Mouse (Mus musculus) testis, adult 2 months (tissue): ENCODE results near the gene Zfp566. TPM values are rescaled to one million over a fixed set of nuclear protein-coding genes. Genes with fewer than 3 reads are reported as not detected.
"Not testable (repeated sequence)": the region's sequence is repeated elsewhere in the genome, so short reads cannot be mapped to it uniquely, and the experiment has no call there.

Experiments
- H3K27ac ChIP-seq: fragments of 200-500 bp; 2 replicates; pipeline ENCODE4 v1.5.1; 2012; ENCODE audit warnings: low read depth, low read length; ENCODE audit not compliant: control insufficient read depth, insufficient read depth
- H3K27me3 ChIP-seq: fragments of 200-500 bp; 2 replicates; pipeline ENCODE4 v1.6.1; 2012; ENCODE audit warnings: mild to moderate bottlenecking, low read length, moderate library complexity; ENCODE audit not compliant: control insufficient read depth, insufficient read depth
- H3K36me3 ChIP-seq: fragments of 200-500 bp; 2 replicates; pipeline ENCODE4 v1.6.1; 2012; ENCODE audit warnings: mild to moderate bottlenecking, low read length; ENCODE audit not compliant: control insufficient read depth, insufficient read depth
- H3K4me1 ChIP-seq: fragments of 200-500 bp; 2 replicates; pipeline ENCODE4 v1.6.1; 2012; ENCODE audit warnings: low read length; ENCODE audit not compliant: control insufficient read depth, insufficient read depth
- H3K4me3 ChIP-seq: fragments of 200-500 bp; 2 replicates; pipeline ENCODE4 v1.5.1; 2012; ENCODE audit warnings: low read depth, mild to moderate bottlenecking, low read length, moderate library complexity, mixed read lengths; ENCODE audit not compliant: control insufficient read depth
- CTCF ChIP-seq: fragments of 200-500 bp; IDR thresholded peaks from 2 replicates; pipeline ENCODE4 v1.5.1; 2012; ENCODE audit warnings: low read depth, mild to moderate bottlenecking, inconsistent platforms, low read length, moderate library complexity; ENCODE audit not compliant: control insufficient read depth, insufficient read depth, insufficient replicate concordance
- POLR2A ChIP-seq: fragments of 200-500 bp; IDR thresholded peaks from 2 replicates; pipeline ENCODE4 v1.6.1; 2012; ENCODE audit warnings: low read depth, mild to moderate bottlenecking, inconsistent platforms, low read length, moderate library complexity; ENCODE audit not compliant: control insufficient read depth
- polyA plus RNA-seq: library from polyadenylated mRNA; depleted of rRNA; stranded (reverse); fragments of >200 nt; gene quantifications from 2 replicates; pipeline ENCODE4 v1.2.3, GENCODE M21; 2012; rRNA removed

Gene Zfp566
- polyA plus RNA-seq: 0.43 and 0.76 TPM in 2 replicates

DNA sequence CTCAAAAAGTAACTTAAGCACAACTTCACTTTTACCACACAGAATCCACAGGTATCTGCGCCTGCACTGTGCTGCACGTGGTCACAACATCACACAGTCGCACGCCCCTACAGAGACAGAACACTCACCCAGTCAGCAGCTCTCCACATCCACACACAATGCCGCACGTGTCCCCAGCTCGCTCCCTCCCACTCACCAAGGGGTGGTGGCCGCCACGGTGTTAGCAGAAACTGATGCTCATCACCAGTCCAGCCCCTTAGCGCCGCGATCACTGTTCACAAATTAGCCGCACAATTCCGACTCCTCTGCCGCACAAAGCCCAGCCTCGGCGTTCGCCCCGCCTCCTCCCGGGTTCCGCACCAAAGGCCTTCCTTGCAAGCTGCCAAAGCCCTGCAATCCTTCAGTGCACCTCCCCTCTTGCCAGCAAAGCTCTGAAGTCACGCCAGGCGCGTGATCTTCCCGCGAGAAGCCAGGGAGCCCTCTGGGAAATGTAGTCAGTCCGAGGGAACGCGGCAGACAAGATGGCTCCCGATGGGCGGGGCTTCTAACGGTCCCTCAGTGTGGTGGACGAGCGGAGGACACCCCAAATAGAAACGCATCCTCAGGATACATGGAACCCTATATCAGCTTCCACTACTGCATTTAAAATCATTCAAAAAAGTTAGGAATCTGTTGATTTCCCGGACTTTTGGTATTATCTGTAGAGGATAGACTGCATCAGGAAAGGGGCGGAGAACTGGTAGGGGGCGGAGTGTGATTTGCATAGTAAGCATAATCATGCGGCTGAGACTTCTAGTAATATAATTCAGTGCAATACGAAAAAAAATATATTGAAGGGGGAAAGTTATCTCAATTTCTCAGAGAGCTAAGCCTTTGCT lies at the start of gene Zfp566, which contains the start of gene Gm26920:
Gene Zfp566, minus strand, starts transcription at position 436 of the 878 bp plus-strand sequence.
Gene Gm26920, minus strand, starts transcription at position 319 of the 878 bp plus-strand sequence.
- TF ChIP-seq CTCF: no peak
- peak; percentile 77 for TF ChIP-seq POLR2A
- H3K4me1 ChIP-seq: peaks cover 14% of the 10 kb centered on the region
- peak within 1 kb of the TSS; percentile 98 for H3K4me3 ChIP-seq
- H3K27ac ChIP-seq: peak within 1 kb of the TSS; percentile 90
- no peaks in the 10 kb centered on the region for H3K36me3 ChIP-seq
- H3K27me3 ChIP-seq: no peaks in the 10 kb centered on the region

DNA sequence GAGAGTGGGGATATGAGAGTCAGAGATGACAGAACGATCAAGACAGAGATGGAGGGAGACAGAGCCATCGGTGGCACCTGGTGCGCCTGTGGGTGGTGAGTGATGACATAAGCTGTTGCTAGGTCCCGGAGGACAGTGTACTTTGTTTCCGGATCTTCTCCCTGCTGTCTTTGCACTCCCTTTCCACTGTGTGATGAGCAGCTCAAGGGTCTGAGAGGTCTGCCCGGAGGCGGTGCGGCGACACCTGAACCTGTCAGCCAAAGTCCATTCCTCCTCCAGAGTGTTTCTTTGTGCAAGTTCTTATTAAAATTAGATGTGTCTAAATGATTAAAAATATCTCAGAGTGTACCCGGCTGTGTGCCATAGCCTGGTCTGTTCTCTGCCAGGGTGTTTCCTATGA lies 46.5 kb upstream of the Zfp566 start:
- no peaks in the 10 kb centered on the region for H3K27me3 ChIP-seq

DNA sequence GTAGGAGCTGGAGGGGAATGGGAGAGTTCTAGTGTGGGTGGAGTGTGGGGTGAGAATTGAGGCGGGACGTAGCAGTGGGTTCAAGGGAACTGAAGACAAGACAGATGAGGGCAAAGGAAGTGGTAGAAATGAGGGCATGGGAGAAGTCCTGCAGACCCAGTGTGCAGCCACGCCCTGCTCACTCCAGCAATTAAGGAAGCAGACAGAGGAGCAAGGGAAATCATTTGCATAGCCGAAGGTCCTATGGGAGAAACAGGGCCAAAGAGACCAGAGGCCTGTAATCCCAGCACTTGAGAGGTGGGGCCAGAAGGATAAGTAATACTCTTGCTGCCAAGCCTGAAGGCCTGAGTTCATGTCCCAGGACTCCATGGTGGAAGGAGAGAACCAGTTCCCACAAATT lies 42.1 kb upstream of the Zfp566 start:
- H3K4me3 ChIP-seq: no peak overlapping the region
- no peaks in the 10 kb centered on the region for H3K27me3 ChIP-seq
- no peak for TF ChIP-seq POLR2A
- TF ChIP-seq CTCF: no peak
- no peaks in the 10 kb centered on the region for H3K4me1 ChIP-seq
- peaks cover 2% of the 10 kb centered on the region for H3K36me3 ChIP-seq
- no peak overlapping the region for H3K27ac ChIP-seq

More for the DNA sequence above, 46.5 kb upstream of the Zfp566 start:
- Histone ChIP-seq H3K4me1 (no peaks in the 10 kb centered on the region), H3K27ac (no peak overlapping the region), H3K4me3 (no peak overlapping the region), H3K36me3 (no peaks in the 10 kb centered on the region; the same call in 1 of the 2 replicates)
- no peak for TF ChIP-seq CTCF
- TF ChIP-seq POLR2A: no peak

DNA sequence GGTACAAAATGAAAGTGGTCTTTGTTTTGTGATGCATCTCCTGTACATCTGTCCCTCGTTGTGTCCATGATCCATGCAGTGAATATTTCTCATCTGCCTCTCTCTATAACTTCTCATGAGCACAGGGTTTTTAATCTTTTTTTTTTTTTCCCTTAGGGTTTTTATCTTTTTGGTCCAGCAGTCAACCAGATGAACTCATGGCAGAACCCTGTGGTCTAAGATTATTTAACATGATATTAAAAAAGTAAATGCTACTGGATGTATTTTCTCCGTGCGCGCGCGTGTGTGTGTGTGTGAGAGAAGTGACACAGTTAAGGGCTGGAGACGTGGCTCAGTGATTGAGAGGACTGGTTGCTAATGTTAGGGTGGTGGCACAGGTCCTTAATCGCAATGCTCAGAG lies 39.6 kb upstream of the Zfp566 start:
- Histone ChIP-seq H3K27ac (no peak overlapping the region), H3K4me3 (no peak overlapping the region), H3K27me3 (no peaks in the 10 kb centered on the region), H3K36me3 (peaks cover 2% of the 10 kb centered on the region), H3K4me1 (no peaks in the 10 kb centered on the region)
- no peak for TF ChIP-seq CTCF

DNA sequence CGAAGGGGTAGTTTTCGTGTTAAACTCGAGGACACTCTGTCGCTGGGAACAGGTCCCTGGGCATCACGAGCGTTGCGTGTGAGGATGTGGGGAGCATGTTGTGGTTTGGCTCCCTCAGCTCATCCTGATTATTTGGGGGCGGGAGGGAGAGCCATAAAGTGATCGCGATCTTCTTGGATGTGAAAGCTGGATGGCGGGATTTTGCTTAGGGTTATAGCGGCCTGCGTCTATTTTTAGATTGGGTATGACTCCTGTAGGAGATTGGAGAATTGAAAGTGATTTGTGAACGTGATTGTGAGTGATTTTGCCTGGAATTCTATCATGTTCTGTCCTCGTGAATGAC lies 31.8 kb upstream of the Zfp566 start:
- no peaks in the 10 kb centered on the region for H3K27me3 ChIP-seq
- peaks cover 9% of the 10 kb centered on the region for H3K4me1 ChIP-seq
- no peaks in the 10 kb centered on the region; the same call in 1 of the 2 replicates for H3K36me3 ChIP-seq
- TF ChIP-seq POLR2A: no peak
- no peak for TF ChIP-seq CTCF
- peak overlapping the region; percentile 94 for H3K4me3 ChIP-seq
- peak overlapping the region; percentile 90 for H3K27ac ChIP-seq

DNA sequence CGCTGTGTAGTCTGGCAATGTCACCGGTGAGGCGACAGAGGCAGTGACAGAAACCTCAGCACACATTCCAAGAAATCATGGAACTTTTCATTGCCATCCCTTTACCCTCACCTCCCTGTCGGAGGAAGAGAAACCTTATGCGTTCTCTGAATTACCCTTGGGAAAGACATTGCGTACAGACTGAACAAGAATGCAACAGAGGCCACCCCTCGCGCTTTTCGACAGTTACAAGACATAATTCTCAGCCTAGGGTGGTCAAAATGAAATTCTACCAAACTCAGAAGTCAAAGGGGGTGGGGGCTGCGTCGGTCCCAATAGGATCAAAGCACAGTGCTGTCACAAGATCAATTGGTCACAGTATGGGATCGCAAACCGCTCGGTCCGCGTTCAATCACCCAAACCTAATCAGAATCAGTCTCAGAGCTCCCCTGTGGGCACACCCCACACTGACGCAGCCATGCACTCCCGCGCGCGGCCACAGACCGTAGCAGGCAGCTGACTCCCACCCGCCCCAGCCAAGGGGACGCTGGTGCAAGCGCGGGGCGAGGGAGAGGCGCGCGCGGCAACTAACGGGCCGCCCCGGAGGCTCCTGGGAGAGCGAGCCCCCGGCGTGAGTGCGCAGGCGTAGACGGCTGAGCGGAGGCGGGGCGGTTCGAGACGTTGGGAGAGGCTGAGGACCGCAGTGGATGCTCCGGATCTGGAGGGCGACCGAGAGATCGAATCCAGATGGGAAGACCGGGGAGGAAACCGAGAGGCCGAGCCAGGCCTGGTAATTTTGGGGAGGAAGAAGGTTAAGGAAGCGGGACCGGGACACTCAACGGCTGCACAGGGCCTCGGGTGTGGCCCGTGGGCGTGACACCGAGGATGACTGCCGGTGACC lies 31.2 kb upstream of the Zfp566 start, which contains the start of gene Zfp382:
Gene Zfp382, plus strand, starts transcription at position 635 of the 880 bp plus-strand sequence.
- Histone ChIP-seq H3K4me1 (peaks cover 9% of the 10 kb centered on the region), H3K4me3 (peak within 1 kb of the TSS; percentile 94), H3K27ac (peak within 1 kb of the TSS; percentile 90), H3K27me3 (no peaks in the 10 kb centered on the region), H3K36me3 (no peaks in the 10 kb centered on the region; the same call in 1 of the 2 replicates)
- peak; percentile 93; the same call in 1 of the 2 replicates for TF ChIP-seq POLR2A
- no peak for TF ChIP-seq CTCF

DNA sequence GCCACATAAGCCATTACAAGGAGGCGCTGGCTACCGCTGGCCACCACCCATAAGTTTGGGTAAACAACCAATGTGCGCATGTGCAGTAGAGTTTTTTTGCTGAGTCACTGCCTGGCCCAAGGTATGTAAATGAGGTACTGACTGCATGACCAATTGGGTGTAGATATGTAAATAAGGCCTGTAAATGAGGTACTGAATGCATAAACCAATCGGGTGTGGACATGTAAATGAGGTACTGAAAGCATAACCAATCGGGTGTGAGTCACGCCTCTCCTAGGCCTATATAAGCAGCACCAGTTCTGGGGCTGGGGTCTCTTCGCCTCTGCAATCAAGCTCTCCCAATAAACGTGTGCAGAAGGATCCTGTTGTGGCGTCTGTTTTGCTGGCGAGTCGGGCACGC lies 27.6 kb upstream of the Zfp566 start:
- H3K27me3 ChIP-seq, H3K4me3 ChIP-seq, H3K27ac ChIP-seq, H3K36me3 ChIP-seq, H3K4me1 ChIP-seq: not testable (repeated sequence)
